Mouse (Mus musculus): ENCODE measurements at regions not wholly inside any gene's neighbourhood (a gene's known extent, or its start where the extent isn't known, plus 50 kb on each side); places are given as distances from the start of the nearest gene placed in this dataset.
"Not testable (repeated sequence)": the region's sequence is repeated elsewhere in the genome, so short reads cannot be mapped to it uniquely, and the experiment has no call there.

DNA sequence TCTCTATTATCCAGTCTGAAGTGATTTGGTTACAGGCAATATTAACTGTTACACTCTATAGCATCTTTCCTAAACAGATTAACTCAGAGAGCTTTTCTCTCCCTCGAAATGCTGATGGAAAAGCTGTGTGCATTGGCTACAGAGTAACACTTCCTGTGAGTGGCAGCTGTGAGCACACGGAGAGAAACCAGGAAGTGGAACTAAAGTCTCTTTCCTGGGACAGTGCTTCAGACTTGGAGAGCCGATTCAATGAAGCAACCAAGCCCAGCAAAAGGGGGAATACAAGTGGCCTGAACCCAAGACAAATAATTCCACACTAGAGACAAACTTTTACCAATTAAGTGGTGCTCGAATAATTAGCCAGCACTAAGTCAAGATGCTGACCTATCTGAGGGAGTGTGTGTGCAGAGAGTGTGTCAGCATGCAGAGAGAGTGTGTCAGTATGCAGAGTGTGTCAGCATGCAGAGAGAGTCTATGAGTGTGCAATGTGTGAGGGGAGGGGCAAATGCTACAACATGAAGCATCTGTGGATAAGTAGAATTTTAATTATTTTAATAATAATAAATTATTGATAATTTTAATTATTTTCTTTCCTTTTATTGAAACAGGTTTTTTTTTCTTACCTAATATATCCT is 74.9 kb upstream of the 1110032F04Rik start:
- no peak for DNase-seq (ENCODE audit: low read depth, low spot score)

GRCm38 (mm10) chr3:68795641-68796040 is 73.7 kb upstream of the 1110032F04Rik start:
- DNase-seq (ENCODE audit: low read depth, low spot score): no peak

- DNase-seq (ENCODE audit: low read depth, low spot score): not testable (repeated sequence)
These were observed 71.0 kb upstream of the 1110032F04Rik start for GRCm38 (mm10) chr3:68798408-68798807.

DNA sequence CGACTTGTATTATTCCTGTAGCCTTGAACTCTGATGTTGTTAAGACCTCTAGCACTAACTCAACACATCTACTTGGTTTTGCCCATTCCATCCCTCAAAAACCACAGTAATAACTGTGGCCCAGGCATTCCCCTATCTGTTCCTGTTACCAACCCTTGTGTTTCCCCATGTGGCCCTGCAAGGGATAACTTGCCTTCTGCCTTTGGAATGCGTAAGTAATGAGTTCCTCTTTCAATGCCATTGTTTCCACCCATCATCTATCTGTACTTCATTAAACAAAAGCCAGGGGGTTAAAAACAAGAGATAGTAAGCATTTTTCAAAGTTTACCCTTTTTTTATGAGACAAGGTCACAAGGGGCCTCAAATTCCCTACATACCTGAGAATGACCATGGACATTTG is 60.5 kb upstream of the 1110032F04Rik start:
- no peak for DNase-seq (ENCODE audit: low read depth, low spot score)

DNA sequence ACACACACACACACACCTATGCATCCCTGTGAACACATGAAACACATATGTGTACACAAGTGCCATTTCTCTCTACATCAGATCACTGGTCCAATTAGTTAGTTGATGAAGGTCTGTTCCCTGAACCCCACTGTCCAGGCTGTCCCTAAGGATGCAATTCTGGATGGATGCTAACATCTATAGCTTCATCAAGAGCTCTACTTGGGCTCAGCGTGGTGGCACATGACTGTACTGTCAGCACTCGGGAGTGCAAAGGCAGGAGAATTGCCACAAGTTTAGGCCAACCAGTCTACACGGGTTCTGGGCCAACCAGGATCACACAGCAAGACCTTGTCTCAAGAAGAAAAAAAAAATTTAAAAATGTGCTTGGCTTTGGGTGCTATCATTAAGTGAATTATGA is 55.9 kb upstream of the 1110032F04Rik start:
- DNase-seq (ENCODE audit: low read depth, low spot score): no peak

- no peak for DNase-seq (ENCODE audit: low read depth, low spot score)
These were observed 55.2 kb upstream of the 1110032F04Rik start for GRCm38 (mm10) chr3:68814011-68814690.

DNA sequence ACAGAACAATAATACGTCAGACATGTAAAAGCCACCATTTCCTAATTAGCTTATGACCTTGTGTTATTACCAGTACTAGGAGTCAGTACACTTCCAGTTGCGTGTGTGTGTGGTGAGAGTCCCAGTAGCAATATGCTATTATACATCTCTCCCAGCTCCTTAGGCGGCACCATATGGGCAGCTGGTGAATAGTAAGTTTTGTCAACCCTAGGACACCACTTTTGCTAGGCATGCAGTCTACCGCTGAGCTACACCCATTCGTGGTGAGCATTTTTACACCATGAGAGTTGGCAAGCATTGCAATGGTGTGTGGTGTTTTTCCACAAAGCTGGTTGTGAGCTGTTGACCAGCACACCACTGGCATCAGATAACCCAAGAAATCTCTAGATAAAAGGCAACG is 53.8 kb upstream of the 1110032F04Rik start:
- no peak for DNase-seq (ENCODE audit: low read depth, low spot score)

- DNase-seq (ENCODE audit: low read depth, low spot score): no peak
These were observed 52.1 kb upstream of the 1110032F04Rik start for GRCm38 (mm10) chr3:68817321-68817720.
